Mouse (Mus musculus) E14TG2a.4 (cell line): ENCODE results near the gene Sorcs1.

Experiments
- CTCF ChIP-seq: conservative IDR thresholded peaks from 2 replicates; pipeline ENCODE4 v1.5.1; 2014; ENCODE audit warnings: low read length
- NANOG ChIP-seq: IDR thresholded peaks from 2 replicates; pipeline ENCODE4 v1.6.1; 2014; ENCODE audit warnings: borderline replicate concordance, low read length, mixed read lengths

GRCm38 (mm10) chr19:50339211-50339610, 339.2 kb downstream of the Sorcs1 start:
- no peak for TF ChIP-seq CTCF
- TF ChIP-seq NANOG, result no peak
